Mouse (Mus musculus): Measurements from ENCODE around the gene Pamr1. TPM values are rescaled to one million over a fixed set of nuclear protein-coding genes. Genes with fewer than 3 reads are reported as not detected.

The Pamr1 gene
- total RNA-seq, 2 experiments from 2014 or later, result 39.3 to 51.2 TPM

GRCm38 (mm10) chr2:102595395-102596130 is 45.8 kb downstream of the Pamr1 start:
- DNase-seq (ENCODE audit: low spot score in 2 of 2), result no peak
- intact Hi-C loops (cut with DNase I), result loop anchor here (5.0 to 10.0 kb wide), 2 partner anchors 62 to 469 kb away; partner anchors contain the start of gene Slc1a2

GRCm38 (mm10) chr2:102598911-102599721 is 49.3 kb downstream of the Pamr1 start:
- DNase-seq (ENCODE audit: low spot score in 2 of 2), result peak; percentile 80 to 86
- intact Hi-C loops (cut with DNase I), result loop anchor here (5.0 to 10.0 kb wide), 2 partner anchors 58 to 466 kb away; partner anchors contain the start of gene Slc1a2

GRCm38 (mm10) chr2:102600516-102600915 is 50.7 kb downstream of the Pamr1 start:
- intact Hi-C loops (cut with DNase I), result no loop called here
- DNase-seq (ENCODE audit: low spot score in 2 of 2), result no peak

GRCm38 (mm10) chr2:102610485-102610884 is 60.7 kb downstream of the Pamr1 start:
- DNase-seq (ENCODE audit: low spot score in 2 of 2), result no peak
- intact Hi-C loops (cut with DNase I), result no loop called here

DNA sequence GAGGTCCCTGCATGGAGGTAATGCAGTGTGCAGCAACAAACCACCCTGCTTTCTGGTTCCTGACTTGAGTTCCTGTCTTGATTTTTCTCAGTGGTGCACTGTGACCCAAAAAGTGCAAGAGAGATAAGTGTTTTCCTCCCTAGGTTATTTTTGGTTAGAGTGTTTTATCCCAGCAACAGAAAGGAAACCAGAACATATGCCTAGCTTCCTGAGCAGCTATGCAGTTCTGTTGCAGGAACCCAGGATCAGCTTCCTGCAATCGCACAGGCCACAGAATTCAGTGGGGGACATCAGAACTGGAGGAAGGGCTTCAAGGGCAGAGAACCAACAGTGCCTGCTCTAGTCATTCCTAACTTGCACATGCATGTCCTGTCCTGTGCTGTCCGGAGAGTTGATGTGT is 66.8 kb downstream of the Pamr1 start:
- intact Hi-C loops (cut with DNase I), result no loop called here
- no peak for DNase-seq (ENCODE audit: low spot score in 2 of 2)

DNA sequence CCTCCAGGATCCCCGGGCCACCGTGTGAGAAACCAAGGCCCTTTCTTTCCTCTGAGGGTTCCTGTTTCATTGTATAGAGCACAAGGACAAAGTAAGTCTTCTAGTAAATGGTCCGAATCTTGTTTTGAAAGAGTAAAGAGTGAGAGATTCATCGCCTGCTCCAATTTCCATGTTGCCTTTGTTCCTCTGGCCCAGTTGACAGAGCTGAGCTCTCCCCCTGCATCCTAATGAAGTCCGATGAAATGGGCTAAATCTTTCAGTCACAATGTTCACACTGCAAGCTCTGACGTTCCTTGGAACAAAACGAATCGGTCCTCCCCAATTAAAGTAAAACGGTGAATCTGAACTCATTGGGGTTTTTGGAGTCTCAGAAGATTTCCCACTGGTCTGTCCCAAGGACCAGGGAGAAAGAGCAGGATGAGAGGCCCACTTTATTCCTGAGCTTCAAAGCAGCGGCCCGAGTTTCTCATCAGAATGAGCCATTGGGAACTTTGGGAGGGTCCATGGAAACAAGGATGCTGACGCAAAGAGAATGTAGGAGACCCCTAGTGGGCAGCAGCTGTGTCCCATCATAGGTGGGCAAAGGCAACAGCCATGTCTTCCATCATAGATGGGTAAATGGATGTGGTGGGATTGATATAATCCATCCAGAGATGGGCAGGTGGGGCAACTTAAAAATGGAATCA is 71.1 kb downstream of the Pamr1 start:
- no peak for DNase-seq (ENCODE audit: low spot score in 2 of 2)
- intact Hi-C loops (cut with DNase I), result loop anchor here (1.0 kb wide), 1 partner anchor 37 kb away; the partner anchor contains the start of gene Slc1a2

GRCm38 (mm10) chr2:102622176-102622575 is 72.4 kb downstream of the Pamr1 start:
- no peak for DNase-seq (ENCODE audit: low spot score in 2 of 2)
- intact Hi-C loops (cut with DNase I), result no loop called here

- intact Hi-C loops (cut with DNase I), result no loop called here
- no peak for DNase-seq (ENCODE audit: low spot score in 2 of 2)
Observed at GRCm38 (mm10) chr2:102622943-102623342, 73.1 kb downstream of the Pamr1 start.

GRCm38 (mm10) chr2:102624538-102624937 is 74.7 kb downstream of the Pamr1 start:
- DNase-seq (ENCODE audit: low spot score in 2 of 2), result no peak
- intact Hi-C loops (cut with DNase I), result no loop called here

GRCm38 (mm10) chr2:102632361-102632760 is 82.5 kb downstream of the Pamr1 start:
- DNase-seq (ENCODE audit: low spot score in 2 of 2), result no peak
- intact Hi-C loops (cut with DNase I), result no loop called here

- intact Hi-C loops (cut with DNase I), result no loop called here
Observed at GRCm38 (mm10) chr2:102634010-102634409, 84.2 kb downstream of the Pamr1 start.

DNA sequence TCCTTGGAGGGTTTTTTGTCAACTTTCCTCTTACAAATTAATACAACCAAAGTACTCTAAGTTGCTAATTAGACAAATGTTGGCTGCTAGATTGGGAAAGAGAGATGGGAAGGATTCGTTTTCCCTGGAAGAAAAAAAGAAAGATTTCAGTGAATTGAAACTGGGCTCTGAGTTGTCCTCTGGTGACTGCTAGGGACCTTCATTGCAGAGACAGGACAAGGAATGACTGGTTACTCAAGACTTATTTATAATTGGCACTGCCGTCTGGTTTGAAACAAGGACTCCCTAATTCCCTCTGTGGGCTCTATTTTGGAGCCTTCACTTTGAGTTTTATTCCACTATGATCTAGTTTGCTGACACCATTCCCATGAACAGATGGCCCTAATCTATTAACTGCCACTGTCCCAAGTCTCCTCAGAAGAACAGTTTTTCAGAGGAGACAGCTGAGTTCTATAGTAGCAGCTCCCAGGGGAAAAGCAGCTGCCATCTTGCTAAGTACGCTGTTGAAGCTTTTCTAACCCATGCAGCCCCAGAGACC is 85.8 kb downstream of the Pamr1 start:
- DNase-seq (ENCODE audit: low spot score in 2 of 2), result no peak
- intact Hi-C loops (cut with DNase I), result no loop called here

More at GRCm38 (mm10) chr2:102634010-102634409, 84.2 kb downstream of the Pamr1 start:
- DNase-seq (ENCODE audit: low spot score in 2 of 2), result no peak

GRCm38 (mm10) chr2:102636116-102636600 is 86.3 kb downstream of the Pamr1 start:
- intact Hi-C loops (cut with DNase I), result no loop called here
- DNase-seq (ENCODE audit: low spot score in 2 of 2), result no peak

GRCm38 (mm10) chr2:102638140-102638539 is 88.3 kb downstream of the Pamr1 start:
- no peak for DNase-seq (ENCODE audit: low spot score in 2 of 2)
- intact Hi-C loops (cut with DNase I), result no loop called here

- intact Hi-C loops (cut with DNase I), result no loop called here
- DNase-seq (ENCODE audit: low spot score in 2 of 2), result no peak
Observed at GRCm38 (mm10) chr2:102638690-102639089, 88.9 kb downstream of the Pamr1 start.

- intact Hi-C loops (cut with DNase I), result no loop called here
- peak; percentile 66 to 70 for DNase-seq (ENCODE audit: low spot score in 2 of 2)
Observed at GRCm38 (mm10) chr2:102648845-102649500, 99.2 kb downstream of the Pamr1 start.

DNA sequence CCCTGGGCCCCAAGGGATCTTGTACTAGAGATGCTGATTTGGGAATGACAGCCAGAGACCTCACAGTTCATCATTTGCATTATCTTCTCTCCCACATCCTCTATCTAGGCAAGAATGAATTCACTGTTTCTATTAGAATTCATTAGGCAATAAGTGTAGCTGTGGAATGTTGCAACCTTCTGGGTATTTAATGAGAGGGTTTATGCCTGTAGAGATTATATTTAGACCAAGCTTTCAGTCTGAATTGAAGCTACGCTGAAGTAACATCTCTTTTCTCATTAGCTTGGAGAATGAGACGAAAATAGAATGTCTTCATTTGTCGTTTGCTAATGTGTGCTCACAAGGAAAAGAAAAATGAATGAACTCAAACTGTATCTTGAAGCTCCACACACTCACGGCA is 100.5 kb downstream of the Pamr1 start:
- intact Hi-C loops (cut with DNase I), result no loop called here
- DNase-seq (ENCODE audit: low spot score in 2 of 2), result no peak

GRCm38 (mm10) chr2:102655966-102656725 is 106.3 kb downstream of the Pamr1 start:
- intact Hi-C loops (cut with DNase I), result loop anchor here (5.0 kb wide), 1 partner anchor 59 kb away; no protein-coding TSS in a partner anchor
- no peak for DNase-seq (ENCODE audit: low spot score in 2 of 2)
